Mouse (Mus musculus): ENCODE results near the gene Hmgn2. TPM values are rescaled to one million over a fixed set of nuclear protein-coding genes. Genes with fewer than 3 reads are reported as not detected.

Hmgn2 gene
- polyA plus RNA-seq, 1 experiment from 2014 or later, result 2,841 TPM

Other genes starting within 250 kb of the Hmgn2 start
- gene Arid1a, start 211.9 kb downstream of the Hmgn2 start, polyA plus RNA-seq (2015; fragmentation: Nextera tagmentation; extraction: Ambion mirVana), result 28.4 and 28.9 TPM in 2 replicates
- 46.1 and 46.2 TPM in 2 replicates for gene Rps6ka1, start 80.9 kb downstream of the Hmgn2 start, polyA plus RNA-seq (2015; fragmentation: Nextera tagmentation; extraction: Ambion mirVana)
- 44.2 and 44.5 TPM in 2 replicates for gene Dhdds, start 32.3 kb upstream of the Hmgn2 start, polyA plus RNA-seq (2015; fragmentation: Nextera tagmentation; extraction: Ambion mirVana)
- not detected in 2 replicates for gene Lin28a, start 50.2 kb upstream of the Hmgn2 start, polyA plus RNA-seq (2015; fragmentation: Nextera tagmentation; extraction: Ambion mirVana)
- not detected in 2 replicates for gene Zfp683, start 85.2 kb upstream of the Hmgn2 start, polyA plus RNA-seq (2015; fragmentation: Nextera tagmentation; extraction: Ambion mirVana)
- 4.2 and 7.0 TPM in 2 replicates for gene Crybg2, start 92.2 kb upstream of the Hmgn2 start, polyA plus RNA-seq (2015; fragmentation: Nextera tagmentation; extraction: Ambion mirVana)
- 23.8 and 24.7 TPM in 2 replicates for gene Cd52, start 126.4 kb upstream of the Hmgn2 start, polyA plus RNA-seq (2015; fragmentation: Nextera tagmentation; extraction: Ambion mirVana)
- 14.9 and 16.6 TPM in 2 replicates for gene Ubxn11, start 133.9 kb upstream of the Hmgn2 start, polyA plus RNA-seq (2015; fragmentation: Nextera tagmentation; extraction: Ambion mirVana)
- gene Sh3bgrl3, start 160.1 kb upstream of the Hmgn2 start, polyA plus RNA-seq (2015; fragmentation: Nextera tagmentation; extraction: Ambion mirVana), result 466 and 467 TPM in 2 replicates
- 51.9 and 56.1 TPM in 2 replicates for gene Cep85, start 218.5 kb upstream of the Hmgn2 start, polyA plus RNA-seq (2015; fragmentation: Nextera tagmentation; extraction: Ambion mirVana)
- gene Gm7534, start 234.4 kb upstream of the Hmgn2 start, polyA plus RNA-seq (2015; fragmentation: Nextera tagmentation; extraction: Ambion mirVana), result not detected in 2 replicates

Data from lung, embryonic 16.5 days (tissue).